Mouse (Mus musculus): ENCODE data around the gene Gemin6.
"Not testable (repeated sequence)": the region's sequence is repeated elsewhere in the genome, so short reads cannot be mapped to it uniquely, and the experiment has no call there.

The Gemin6 gene

DNA sequence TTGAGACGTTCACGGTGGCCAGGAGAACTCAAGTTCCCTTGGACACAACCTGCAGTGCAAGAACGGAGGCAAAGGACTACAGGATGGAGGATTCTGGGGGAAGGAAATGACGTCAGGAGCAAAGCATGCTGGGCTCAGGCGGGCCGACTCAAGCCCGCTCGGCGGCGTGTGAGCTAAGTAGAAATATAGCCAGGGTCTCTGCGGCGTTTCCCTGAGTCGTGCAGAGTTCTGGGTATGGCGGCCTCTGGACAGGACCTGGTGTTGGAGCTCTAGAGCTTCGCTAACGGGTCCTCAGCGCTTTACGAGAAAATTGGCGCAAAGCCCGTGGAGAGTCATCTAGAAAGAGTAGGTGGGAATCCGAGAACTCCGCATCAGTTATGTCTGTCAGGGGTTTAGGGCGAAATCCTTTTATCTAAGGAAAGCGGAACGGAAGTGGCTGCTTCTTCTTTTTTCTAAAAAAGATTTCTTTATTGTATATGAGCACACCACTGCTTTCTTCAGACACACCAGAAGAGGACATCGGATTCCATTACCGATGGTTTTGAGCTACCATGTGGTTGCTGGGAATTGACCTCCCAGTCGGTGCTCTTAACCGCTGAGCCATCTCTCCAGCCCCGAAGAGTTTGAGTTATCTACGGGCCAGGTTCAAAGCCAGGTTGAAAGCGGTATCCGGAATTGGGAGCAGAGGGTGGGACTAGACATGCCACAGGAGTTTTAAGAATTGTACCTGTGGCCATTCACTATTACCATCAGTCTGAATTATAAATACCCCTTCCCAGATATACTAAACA is at the start of gene Gemin6:
Gene Gemin6, plus strand, starts transcription at position 116 of the 791 bp plus-strand sequence.
- DNase-seq (ENCODE audit: low spot score), result peak; percentile 83

DNA sequence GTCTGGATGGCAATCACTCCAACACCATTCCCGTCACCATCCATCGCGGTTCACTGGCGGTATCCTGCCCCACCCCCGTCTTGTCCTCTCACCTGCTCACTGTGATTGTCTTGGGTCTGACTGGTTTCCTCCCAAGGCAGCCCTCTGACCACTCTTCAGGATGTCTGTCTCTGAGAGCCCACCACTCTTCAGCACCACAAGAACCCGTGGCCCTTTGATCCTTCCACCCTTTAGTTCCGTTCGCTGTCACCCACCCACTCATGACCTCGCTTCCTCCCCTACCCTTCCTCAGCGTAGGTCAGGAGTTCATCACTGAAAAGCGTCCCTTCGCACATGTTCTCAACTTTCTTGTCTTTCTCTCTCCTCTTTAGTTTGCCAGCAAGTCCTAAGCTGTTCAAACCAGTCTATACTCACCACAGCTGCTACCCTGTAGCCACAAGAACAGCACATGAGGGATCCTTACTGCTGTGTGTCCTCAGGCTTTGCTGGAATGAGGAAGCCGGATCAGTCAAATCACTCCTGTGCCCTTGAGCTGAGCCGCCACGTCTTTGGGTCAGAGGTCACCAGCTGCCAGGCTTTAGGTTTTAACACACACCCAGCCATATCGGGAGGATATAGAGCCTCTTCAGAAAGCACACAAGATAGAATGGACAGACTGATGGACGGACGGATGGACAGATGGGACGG is 49.4 kb upstream of the Gemin6 start:
- no peak for DNase-seq (ENCODE audit: low spot score)

DNA sequence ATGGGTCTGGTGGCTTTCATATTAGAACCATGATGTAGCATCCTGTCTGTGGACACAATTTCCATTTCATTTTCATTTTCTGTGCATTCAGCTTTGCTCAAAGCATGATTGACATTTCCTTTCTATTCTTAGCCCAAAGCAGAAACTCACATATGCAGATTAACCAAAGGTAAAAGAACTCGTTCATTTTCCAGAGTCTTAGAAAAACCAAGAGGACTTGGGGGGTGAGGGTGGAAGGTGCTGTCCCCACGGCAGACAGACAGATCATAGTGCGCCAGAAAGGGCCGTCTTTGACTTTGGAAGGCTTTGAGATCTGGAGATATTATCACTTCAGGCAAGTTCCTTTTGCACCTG is 48.9 kb upstream of the Gemin6 start:
- no peak for DNase-seq (ENCODE audit: low spot score)

DNA sequence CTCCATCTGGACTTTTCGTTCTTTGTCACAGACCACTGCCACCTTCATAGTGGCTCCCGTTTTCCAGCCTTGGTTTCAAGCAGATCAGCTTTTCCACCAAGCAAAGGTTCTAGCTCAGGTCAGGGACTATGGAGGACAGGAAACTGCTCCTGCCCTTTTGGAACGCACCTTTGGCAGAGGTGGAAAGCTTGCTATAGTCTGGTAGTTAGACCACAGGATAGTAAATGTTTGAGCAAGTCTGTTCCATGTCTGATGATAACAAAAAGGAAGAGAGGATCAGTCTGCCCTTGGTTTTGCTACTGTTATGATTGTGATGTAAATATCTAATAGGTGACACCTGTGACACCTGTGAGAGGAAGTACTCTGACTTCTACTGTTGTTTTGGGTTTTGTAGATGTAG is 48.3 kb upstream of the Gemin6 start:
- no peak for DNase-seq (ENCODE audit: low spot score)

DNA sequence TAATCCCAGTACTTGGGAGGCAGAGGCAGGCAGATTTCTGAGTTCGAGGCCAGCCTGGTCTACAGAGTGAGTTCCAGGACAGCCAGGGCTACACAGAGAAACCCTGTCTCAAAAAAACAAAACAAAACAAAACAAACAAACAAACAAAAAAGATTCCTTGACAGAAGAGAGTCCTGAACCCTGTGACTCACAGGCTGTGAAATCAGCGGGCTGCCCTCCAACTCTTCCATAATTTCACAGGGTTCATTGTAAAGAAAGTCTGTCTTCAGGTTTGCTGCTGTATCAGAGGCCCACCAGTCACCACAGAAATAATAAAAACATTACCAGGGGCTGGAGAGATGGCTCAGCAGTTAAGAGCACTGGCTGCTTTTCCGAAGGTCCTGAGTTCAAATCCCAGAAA is 45.4 kb upstream of the Gemin6 start:
- DNase-seq (ENCODE audit: low spot score), result not testable (repeated sequence)

DNA sequence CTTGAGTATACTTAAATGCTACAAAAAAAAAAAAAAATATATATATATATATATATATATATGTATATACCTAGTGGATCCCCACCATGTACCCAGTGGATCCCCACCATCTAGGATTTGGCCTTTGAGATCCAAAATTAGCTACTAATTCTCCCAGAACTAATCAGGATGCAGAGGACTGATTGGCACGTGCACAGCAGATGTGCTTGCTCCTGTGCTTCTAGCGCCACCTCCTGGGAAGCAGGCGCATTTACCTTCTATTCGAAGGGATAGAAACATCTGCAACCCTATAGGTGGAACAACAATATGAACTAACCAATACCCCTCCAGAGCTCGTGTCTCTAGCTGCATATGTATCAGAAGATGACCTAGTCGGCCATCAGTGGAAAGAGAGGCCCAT is 44.3 kb upstream of the Gemin6 start:
- peak; percentile 83 for DNase-seq (ENCODE audit: low spot score)

DNA sequence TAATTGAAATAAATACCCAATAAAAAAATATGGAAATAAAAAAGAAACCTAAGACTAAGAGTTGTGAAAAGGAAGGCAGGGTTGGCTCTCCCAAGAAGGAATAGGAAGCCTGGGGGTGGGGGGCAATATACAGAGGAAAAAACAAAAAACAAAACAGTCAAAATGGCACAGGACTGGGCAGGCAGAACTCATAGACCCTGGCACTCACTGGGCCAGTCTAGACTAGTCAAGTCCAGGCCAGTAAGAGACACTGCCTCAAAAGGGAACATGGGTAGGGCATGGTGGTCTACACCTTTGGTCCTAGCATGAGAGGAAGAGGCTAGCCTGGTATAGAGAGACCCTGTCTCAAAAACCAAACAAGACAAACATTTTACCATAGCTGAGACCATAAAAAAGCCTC is 43.8 kb upstream of the Gemin6 start:
- DNase-seq (ENCODE audit: low spot score), result no peak

DNA sequence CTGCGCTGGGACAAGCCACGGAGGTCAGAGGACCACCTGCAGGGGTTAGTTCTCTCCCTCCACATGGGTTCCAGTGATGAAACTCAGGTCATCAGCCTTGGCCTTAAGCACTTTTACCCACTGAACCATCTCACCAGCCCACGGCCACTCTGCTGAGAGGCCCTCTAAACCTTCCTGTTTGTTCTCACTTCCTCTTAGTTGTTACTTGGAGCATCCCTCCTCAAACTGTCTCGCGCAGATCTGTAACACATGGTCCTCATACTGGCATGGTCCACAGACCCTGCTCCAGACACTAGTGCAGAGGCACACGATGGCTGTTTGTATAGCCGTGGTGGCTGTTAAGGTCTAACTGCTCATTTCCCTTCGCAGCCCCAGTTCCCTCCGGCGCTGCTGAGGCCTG is 40.6 kb upstream of the Gemin6 start:
- no peak for DNase-seq (ENCODE audit: low spot score)

DNA sequence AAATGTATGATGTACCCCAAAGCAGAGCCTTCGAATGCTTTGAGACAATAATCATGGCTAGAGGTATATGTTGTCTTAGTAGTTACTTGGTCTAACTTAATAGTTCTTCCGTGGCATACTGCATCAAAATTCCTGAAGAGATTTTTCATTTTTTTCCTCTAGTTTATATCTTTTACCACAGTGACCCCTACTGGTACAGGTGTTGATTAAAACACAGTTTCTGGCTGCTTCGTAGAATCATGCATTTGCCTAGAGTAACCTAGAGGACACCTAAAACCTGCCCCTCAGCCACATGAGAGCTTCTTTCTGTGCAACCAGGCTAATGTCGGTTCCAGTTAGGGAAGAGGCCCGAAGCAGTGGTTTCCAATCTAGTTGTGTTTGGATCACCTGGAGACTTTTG is 31.2 kb upstream of the Gemin6 start:
- DNase-seq (ENCODE audit: low spot score), result no peak

DNA sequence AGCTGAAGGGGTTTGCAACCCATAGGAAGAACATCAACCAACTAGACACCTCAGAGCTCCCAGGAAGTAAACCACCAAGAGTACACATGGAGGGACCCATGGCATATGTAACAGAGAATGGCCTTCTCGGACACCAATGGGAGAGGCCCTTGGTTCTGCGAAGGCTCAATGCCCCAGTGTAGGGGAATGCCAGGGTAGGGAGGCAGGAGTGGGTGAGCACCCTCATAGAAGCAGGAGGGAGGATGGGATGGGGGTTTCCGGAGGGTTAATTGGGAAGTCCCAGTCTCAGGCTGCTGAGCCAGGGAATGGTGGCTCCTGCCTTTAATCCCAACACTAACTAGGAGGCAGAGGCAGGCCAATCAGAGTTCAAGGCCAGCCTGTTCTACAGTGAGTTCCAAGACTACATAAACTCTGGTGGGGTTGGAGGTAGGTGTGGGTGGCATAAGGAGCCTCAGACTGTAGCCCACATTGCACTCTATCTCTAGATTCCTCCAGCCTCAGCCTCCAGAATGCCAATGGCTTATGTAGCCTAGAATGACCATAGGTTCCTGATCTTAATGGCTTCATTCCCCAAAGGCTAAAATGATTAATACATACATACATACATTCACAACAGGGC is 25.0 kb upstream of the Gemin6 start:
- peak; percentile 34 for DNase-seq (ENCODE audit: low spot score)

DNA sequence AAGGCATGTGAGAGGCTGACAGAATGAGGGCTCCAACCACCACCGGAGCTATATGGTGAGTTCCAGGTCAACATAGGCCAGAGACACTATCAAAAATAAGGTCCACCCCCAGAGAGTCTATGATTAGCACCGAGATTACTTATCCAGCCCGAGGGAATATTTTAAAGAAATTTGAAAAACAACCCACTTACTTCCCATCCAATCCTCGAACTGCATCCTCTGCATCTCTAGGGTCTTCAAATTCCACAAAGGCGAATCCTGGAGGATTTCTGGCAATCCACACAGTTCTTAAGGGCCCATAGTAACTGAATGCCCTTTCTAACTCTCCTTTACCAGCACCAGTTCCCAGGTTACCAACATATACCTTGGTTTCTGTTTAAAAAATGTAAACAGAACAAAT is 18.6 kb upstream of the Gemin6 start:
- DNase-seq (ENCODE audit: low spot score), result no peak

DNA sequence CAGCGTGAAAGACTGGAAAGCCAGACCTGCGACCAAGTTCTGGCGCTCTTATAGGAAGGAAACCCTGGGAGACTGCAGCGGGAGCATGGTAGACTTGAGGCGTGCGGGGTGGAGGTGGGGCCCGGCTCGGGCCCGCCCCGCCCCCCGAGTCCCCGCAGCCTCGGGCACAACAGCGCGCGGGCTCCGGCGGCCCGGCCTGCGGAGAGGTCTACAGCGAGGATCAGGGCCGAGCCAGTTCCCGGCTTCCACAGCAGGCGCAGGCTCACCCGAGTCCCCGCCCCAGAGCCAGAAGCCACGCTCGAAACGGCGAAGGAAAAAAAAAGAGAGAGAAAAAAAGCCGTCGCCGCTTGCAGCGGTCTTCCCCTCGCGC is 18.0 kb upstream of the Gemin6 start:
- DNase-seq (ENCODE audit: low spot score), result peak; percentile 79

DNA sequence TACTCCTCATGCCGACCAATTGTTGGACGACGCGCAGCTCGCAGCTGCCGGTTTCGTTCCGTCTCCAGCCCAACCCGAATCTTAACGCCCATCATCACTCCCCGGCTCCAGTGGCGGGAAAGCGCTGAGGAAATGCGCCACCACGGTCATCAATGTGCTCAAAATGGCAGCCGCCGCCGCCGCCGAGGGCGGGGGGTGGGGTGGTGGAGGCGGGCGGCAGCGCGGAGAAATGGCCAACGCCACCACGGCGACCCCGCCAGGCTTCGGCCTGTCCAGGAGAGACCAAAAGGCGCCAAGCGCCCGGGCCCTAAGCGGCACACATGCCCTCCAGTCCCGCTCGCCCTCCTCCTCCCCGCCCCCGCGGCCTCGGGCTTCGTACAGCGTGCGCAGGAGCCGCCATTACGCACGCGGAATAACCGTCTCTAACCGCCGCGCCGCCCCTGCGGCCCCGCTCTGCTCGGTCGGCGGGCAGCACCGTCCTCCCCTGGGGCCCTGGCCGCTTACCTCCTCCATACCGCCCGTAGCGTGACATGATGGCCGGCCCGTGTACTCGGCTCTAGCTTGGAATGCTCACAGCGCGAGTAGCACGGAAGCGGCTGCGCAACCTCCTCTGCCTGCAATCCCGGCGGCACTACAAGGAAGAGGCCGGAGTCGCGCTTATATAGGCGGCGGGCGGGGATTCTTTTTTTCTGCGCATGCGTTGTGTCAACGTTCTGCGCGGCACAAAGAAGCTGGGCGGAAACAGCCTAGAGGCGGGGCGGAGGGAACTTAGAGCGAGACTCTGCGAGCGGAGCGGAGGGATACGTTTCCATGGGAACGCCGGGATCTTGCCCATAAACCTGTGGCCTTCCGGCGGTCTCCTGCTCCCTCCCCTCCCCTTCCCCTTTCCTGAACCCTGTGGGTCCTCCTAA is 17.3 kb upstream of the Gemin6 start, which contains the start of the genes Srsf7 and Ttc39d:
Gene Srsf7, minus strand, starts transcription at position 637 of the 911 bp plus-strand sequence.
Gene Ttc39d, plus strand, starts transcription at position 790 of the 911 bp plus-strand sequence.
- peak; percentile 99 for DNase-seq (ENCODE audit: low spot score)

DNA sequence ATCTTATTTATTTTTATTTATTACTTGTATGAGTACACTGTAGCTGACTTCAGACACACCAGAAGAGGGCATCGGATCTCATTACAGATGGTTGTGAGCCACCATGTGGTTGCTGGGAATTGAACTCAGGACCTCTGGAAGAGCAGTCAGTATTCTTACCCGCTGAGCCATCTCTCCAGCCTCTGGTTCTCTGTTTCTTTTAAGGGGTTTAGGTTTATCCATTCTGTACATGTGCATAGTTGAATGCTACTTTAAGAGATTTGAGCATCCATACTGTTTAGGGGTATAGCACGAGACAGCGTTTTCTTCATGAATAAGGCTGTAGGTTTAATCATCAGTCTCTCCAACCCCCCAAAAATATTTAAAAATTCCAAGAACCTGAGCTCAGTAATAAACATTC is 10.2 kb upstream of the Gemin6 start:
- DNase-seq (ENCODE audit: low spot score), result not testable (repeated sequence)

DNA sequence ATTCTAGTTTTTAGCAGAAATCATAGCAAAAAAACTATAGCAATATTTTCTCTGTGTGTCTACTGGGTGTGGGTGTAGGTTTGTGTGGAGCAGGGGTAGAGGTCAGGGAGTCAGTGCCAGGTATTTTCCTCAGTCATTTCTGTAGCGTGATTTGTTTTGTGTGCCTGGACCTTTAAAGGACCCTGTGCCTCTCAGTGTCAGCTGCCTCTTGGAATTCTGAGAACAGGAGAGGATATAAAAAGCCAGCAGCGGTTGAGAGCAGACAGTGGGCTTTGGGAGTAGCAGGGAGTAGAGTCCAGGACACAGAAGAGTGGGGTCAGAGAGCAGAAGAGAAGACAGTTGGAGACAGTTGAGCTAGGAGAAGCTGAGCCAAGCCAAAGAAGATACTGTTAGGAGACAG is 4.1 kb upstream of the Gemin6 start:
- no peak for DNase-seq (ENCODE audit: low spot score)

DNA sequence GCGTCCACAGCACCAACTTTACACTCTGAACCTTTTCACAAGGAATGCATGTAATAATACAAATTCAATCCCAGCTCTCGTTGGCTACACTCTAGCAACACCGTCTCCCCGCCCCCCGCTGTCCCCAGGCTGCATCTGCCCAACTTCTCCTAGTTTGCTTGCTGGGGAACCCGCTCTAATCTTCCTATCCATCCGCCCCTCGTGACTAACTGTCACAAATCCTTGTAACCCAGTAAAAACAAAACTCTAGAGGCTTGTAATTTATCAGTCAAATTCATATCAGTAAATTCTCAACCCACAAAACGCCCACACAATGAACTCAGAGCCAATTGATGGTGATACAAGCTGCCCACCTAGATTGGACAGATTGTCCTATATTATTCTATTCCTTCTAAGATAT is 3.0 kb upstream of the Gemin6 start:
- no peak for DNase-seq (ENCODE audit: low spot score)

DNA sequence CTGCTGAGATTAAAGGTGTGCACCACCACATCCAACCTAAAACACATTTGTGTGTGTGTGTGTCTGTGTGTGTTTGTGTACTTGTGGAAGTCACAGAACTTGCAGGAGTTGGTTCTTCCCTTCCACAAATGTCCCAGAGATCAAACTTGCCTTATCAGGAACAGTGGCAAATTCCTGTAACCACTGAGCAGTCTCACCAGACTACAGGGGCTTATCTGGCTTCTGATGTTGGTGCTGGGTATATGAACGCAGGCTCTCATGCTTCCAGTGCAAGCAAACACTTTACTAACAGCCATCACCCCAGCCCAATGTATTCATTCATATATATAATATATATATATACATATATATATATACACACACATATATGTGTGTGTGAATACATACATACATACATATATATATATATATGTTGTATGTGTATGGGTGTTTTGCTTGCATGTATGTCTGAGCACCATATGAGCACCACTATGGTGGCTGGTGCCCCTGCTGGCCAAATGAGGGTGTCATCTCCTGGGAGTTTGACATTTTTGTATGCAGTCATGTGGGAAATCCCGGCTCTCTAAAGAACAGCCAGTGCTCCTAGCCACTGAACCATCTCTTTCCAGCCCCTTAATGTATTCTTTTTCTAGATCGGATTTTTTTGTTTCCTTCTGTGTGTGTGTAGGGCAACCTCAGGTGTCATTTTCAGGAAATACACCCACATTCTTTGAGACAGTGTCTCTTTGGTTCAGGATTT is 2.2 kb upstream of the Gemin6 start:
- DNase-seq (ENCODE audit: low spot score), result no peak

DNA sequence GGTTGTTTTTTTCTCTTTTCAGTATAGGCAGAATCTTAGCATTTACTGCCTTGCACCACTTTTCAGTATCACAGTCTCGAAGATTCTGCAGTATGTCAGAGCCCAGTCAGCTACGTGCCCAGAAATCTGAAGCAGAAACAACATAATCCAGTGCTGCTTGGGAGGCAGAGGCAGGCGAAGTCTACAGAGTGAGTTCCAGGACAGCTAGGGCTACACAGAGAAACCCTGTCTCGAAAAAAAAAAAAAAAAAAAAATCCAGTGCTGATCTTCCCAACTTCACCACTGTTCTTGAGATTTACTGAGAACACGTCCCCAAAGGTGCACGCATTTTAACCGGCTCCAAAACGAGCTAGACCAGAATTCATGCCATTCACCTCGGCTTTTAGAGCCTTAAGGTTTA is 412 bp upstream of the Gemin6 start:
- no peak for DNase-seq (ENCODE audit: low spot score)

DNA sequence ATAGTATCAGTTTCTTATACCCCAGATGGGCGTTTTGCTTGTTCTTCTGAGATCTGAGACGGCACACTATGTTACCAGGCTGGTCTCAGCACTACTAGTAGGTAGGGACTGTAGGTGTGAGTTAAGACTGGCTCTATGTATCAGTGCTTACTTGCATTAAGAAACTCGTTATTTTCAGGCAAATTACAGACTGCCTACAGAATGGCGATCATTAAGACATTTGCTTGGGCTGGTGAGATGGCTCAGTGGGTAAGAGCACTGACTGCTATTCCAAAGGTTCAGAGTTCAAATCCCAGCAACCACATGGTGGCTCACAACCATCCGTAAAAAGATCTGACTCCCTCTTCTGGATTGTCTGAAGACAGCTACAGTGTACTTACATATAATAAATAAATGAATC is 901 bp downstream of the Gemin6 start:
- DNase-seq (ENCODE audit: low spot score), result not testable (repeated sequence)

DNA sequence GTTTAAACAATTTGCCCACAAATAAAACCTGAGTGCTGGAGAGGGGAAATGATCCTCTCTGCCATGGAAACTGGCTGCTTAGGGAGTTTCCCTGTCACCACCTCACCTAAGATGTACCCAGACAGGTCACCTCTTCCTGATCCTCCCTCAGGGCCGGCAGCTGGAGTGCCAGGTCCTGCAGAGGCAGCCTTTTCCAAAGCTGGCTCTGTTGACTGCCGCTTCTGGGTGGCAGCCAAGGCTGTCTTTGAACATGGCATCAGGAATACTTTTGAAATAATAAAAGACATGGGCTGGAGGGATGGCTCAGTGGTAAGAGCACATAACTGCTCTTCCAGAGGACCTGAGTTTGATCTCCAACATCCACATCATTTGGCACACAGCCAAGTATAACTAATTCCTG is 5.2 kb downstream of the Gemin6 start:
- no peak for DNase-seq (ENCODE audit: low spot score)

DNA sequence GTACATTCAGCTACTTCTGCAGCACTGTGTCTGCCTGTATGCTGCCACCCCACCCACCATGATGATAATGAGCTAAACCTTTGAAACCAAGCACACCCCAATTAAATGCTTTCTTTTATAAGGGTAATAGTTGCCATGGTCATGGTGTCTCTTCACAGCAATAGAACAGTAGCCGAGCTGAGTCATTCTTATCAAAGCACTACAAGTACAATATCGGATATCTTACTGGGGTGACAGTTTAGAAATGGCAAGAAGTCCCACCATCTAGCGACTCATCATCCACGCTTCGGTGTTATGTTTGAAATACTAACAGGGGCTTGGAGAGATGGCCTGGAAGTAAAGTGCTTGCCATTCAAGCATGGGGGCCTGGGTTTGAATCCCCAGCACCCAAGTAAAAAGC is 9.6 kb downstream of the Gemin6 start:
- no peak for DNase-seq (ENCODE audit: low spot score)
